Mouse (Mus musculus) thymus, postnatal 36 days (tissue): ENCODE measurements around the gene Trpc1.

ENCODE experiments used
- DNase-seq, 2 experiments: peaks; one replicate each; pipeline ENCODE4 v3.0.0; 2022; ENCODE audit warnings: mixed read lengths in 2 of 2

The Trpc1 gene

GRCm38 (mm10) chr9:95696581-95696980 is 53.6 kb downstream of the Trpc1 start:
- no peak for DNase-seq

- DNase-seq = no peak
Measured at GRCm38 (mm10) chr9:95695023-95695422, 55.2 kb downstream of the Trpc1 start.

- DNase-seq = no peak
Measured at GRCm38 (mm10) chr9:95694526-95694925, 55.6 kb downstream of the Trpc1 start.

- no peak for DNase-seq
Measured at GRCm38 (mm10) chr9:95693528-95694100, 56.6 kb downstream of the Trpc1 start.

DNA sequence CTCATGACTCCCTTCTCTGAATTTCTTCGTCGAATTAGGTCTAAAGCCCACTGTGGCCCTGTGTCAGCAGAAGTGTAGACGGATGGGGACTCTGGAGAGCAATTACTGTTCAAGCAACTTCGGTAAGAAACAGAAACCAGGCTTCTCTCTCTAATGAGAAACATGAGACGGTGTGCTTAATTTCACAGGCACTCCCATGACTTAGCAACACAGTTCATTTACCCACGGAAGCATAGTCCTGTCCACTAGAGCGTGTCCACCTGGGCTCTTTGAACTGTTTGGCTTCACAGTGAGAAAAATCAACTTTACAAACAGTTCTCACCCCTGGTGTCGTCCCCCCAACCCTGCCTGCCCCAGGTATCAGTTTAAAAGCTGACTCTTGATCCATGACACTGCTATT is 57.4 kb downstream of the Trpc1 start:
- DNase-seq = no peak

GRCm38 (mm10) chr9:95688064-95688463 is 62.1 kb downstream of the Trpc1 start:
- no peak for DNase-seq

DNA sequence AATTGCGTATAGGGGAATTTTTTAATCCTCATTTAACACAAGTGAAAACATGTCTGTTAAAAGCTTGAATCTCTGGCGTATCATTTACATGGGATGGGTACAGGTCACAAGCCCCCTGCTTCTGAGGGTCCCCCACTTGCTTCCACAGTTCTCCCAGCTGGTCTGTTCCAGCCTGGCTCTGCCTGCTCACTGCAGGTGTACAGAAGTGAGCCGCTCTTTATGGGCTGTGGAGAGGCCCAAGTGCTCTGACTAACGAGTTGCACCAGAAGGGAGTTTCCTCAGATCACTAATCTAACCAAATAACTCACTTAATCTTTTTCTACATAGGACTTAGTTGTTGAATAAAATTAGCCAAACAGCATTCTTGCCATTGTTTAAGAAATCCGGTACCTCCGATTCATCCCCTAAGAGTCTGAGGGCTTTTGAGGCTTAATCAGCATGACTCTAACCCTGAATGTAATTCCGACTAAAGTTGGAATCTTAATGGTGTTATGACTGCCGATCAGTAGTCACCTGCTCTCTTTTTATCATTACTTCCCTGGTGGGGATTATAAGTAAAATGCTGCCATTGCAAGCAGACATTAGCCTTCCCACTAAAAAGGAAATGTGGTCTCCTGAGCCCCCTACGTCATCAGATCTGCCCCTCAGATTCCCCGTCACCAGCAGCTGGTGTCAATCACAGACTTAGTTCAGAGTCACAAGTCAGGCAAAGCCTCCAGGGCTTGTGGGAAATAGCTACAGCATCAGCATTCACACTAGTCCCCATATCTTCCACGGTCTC is 64.3 kb downstream of the Trpc1 start:
- DNase-seq = no peak

- DNase-seq = no peak
Measured at GRCm38 (mm10) chr9:95680691-95681090, 69.5 kb downstream of the Trpc1 start.

GRCm38 (mm10) chr9:95679966-95680365 is 70.2 kb downstream of the Trpc1 start:
- DNase-seq = no peak

GRCm38 (mm10) chr9:95676021-95676420 is 74.2 kb downstream of the Trpc1 start:
- no peak for DNase-seq

- no peak for DNase-seq
Measured at GRCm38 (mm10) chr9:95675064-95675699, 75.0 kb downstream of the Trpc1 start.

DNA sequence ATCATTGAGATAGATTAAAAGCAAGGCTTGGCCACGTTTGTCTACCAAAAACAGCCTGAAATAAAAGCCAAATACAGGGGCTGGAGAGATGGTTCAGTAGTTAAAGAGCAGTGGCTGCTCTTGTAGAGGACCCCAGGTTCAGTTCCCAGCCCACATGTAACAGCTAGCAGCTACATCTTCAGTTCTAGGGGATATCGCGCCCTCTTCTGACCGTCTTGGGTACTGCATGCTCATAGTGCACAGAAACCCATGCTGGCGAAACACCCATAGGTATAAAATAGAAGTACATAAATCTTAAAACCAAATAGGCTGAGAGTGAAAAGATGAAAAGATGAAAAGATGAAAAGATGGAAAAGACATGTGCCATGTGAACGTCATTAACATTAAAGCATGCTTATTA is 77.4 kb downstream of the Trpc1 start:
- DNase-seq = no peak

DNA sequence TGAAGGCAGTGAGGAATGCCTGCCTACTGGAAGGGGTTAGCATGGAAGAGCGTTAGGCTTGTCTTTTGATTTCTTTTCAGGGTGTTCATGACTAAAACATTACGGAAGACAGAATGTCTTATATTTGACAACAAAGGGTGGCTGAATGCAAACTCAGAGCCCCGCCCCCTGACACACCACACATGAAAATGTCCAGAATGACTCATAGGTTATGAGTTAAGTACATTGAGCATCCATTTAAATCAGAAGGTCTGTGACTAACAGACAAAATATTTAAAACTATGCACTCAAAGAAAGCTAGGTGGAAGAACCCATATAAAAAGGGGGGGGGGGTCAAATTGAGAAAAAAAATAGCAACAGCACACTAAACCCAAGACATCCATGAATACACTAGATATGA is 77.8 kb downstream of the Trpc1 start:
- DNase-seq = no peak

GRCm38 (mm10) chr9:95668306-95668705 is 81.9 kb downstream of the Trpc1 start:
- no peak for DNase-seq

GRCm38 (mm10) chr9:95667836-95668235 is 82.3 kb downstream of the Trpc1 start:
- no peak for DNase-seq

DNA sequence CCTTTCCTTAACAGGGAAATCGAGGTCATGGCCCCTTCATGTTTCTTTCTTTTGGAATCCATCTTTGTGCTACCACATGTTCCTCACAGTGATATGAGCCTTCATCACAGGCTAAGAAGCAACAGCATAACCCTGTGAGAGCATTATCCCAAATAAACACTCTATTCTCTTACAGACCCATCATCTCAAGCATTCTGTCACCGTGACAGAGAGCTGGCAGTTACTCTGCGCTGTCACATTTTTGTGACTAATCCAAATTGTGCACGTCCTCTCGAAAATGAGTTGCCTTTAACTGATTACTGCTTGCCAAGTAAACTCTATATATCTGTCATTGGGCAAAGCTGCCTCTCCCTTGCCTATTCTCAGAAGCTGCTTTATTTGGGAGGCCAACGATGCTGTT is 84.3 kb downstream of the Trpc1 start:
- no peak for DNase-seq

DNA sequence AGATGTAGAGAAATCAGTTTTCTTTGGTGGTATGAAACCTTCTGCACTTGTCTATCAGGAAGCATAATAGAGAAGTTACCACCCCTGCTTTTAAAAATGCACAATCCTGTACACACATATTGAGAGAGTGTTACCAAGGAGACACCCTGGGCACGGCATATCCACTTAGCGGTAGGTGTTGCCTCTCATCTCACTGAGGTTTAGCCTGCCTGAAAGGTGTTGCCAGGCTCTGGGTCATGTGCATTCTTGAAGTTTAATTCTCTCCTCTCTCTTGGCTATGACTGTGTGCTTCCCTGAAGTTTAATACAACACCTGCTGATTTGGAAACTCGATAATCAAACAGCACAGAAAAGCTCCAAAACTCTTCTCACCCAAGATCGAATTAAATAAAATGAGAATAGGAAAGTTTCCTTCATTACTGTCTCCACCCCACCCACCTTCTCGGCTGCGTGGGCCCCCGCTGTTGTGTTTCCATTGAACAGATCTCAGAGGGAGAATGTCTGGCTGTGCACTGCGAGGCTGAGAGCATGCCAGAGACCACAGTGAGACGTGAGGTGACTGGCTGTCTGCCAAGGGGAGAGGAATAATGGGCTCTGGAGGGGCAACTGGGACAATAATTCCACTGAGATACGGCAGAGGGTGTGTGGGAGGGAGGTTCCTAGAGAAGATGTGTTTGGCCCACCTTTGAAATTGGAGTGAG is 85.7 kb downstream of the Trpc1 start:
- no peak for DNase-seq

DNA sequence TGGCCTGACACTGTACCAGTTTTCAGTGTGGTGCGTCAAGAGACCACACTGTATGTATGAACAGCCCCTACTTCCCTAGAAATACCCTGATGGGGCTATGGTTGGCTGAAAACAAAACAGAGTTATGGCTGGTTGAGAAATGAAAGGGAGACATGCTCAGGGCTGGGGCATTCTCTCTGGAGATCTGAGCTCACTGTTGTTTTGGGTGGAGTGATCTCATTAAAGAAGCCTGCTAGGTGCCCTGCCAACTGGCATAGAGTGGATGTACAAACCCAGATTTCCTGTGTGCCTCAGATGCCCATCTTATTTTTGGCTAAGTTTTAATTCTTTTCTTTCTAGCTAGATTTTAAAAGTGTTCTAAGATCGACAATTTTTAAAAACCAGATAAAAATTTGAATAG is 92.2 kb downstream of the Trpc1 start:
- DNase-seq = no peak
